Mouse (Mus musculus) kidney, embryonic 16.5 days (tissue): Measurements from ENCODE around the gene Pon1. TPM values are rescaled to one million over a fixed set of nuclear protein-coding genes. Genes with fewer than 3 reads are reported as not detected.

ENCODE experiments used
- ATAC-seq: fragments of 200-750 bp; cut with Nextera tagmentation; 2 replicates; pipeline ENCODE4 v1.8.0; 2017; ENCODE audit warnings: moderate TSS enrichment; ENCODE audit not compliant: low FRiP score, low TSS enrichment
- H3K27ac ChIP-seq: fragments of 300-500 bp; sonication (generic); 2 replicates; pipeline ENCODE4 v1.5.1; 2014; ENCODE audit warnings: low read length
- H3K27me3 ChIP-seq: fragments of 300-500 bp; sonication (generic); 2 replicates; pipeline ENCODE4 v1.6.1; 2014; ENCODE audit warnings: low read length, control low read depth, mixed read lengths; ENCODE audit not compliant: insufficient read depth
- H3K36me3 ChIP-seq: fragments of 300-500 bp; sonication (generic); 2 replicates; pipeline ENCODE4 v1.6.1; 2014; ENCODE audit warnings: low read length, control low read depth, mixed read lengths; ENCODE audit not compliant: insufficient read depth
- H3K4me1 ChIP-seq: fragments of 300-500 bp; sonication (generic); 2 replicates; pipeline ENCODE4 v1.6.1; 2014; ENCODE audit warnings: low read length, control low read depth, mixed read lengths; ENCODE audit not compliant: insufficient read depth
- H3K4me2 ChIP-seq: fragments of 300-500 bp; sonication (generic); replicated peaks from 2 replicates; pipeline ENCODE4 v1.6.1; 2014; ENCODE audit warnings: low read depth, low read length
- H3K4me3 ChIP-seq: fragments of 300-500 bp; sonication (generic); 2 replicates; pipeline ENCODE4 v1.5.1; 2014; ENCODE audit warnings: mild to moderate bottlenecking, low read length
- H3K9ac ChIP-seq: fragments of 300-500 bp; sonication (generic); replicated peaks from 2 replicates; pipeline ENCODE4 v1.6.1; 2014; ENCODE audit warnings: low read length
- H3K9me3 ChIP-seq: fragments of 300-500 bp; sonication (generic); 2 replicates; pipeline ENCODE4 v1.6.1; 2016; ENCODE audit warnings: low read length, control low read depth
- WGBS: fragments of 180-500 bp; shearing (Covaris S2); extraction: QIAGEN DNeasy Blood & Tissue Kit; methylation state at CpG from one replicate; pipeline ENCODE4 v1.1.7; 2014; 5-methylcytosine and 5-hydroxymethylcytosine counted together
- polyA plus RNA-seq: library from polyadenylated mRNA; unstranded; fragments of >200 nt; fragmentation: Nextera tagmentation; extraction: Ambion mirVana; gene quantifications from 2 replicates; pipeline ENCODE4 v1.2.1, GENCODE M21; 2015

The Pon1 gene
- polyA plus RNA-seq, 1 experiment from 2014 or later = 0.10 TPM

- H3K4me3 ChIP-seq = no peak overlapping the region
- ATAC-seq = no peak
- 79% methylated on average over 7 of the region's 7 CpGs for WGBS
Measured at GRCm38 (mm10) chr6:5186229-5186950, 7.4 kb downstream of the Pon1 start.

GRCm38 (mm10) chr6:5180645-5181044 is 13.1 kb downstream of the Pon1 start:
- ATAC-seq = no peak
- Histone ChIP-seq H3K4me3 (no peak overlapping the region), H3K27me3 (no peaks in the 10 kb centered on the region), H3K27ac (no peak overlapping the region), H3K9ac (no peak overlapping the region), H3K4me2 (no peak overlapping the region), H3K36me3 (no peaks in the 10 kb centered on the region), H3K4me1 (peaks cover 10% of the 10 kb centered on the region), H3K9me3 (no peaks in the 10 kb centered on the region)
- 59% methylated on average over 5 of the region's 5 CpGs for WGBS

More at GRCm38 (mm10) chr6:5186229-5186950, 7.4 kb downstream of the Pon1 start:
- Histone ChIP-seq H3K36me3 (no peaks in the 10 kb centered on the region), H3K9me3 (no peaks in the 10 kb centered on the region), H3K9ac (no peak overlapping the region), H3K4me2 (no peak overlapping the region), H3K27me3 (no peaks in the 10 kb centered on the region), H3K27ac (no peak overlapping the region), H3K4me1 (no peaks in the 10 kb centered on the region)

DNA sequence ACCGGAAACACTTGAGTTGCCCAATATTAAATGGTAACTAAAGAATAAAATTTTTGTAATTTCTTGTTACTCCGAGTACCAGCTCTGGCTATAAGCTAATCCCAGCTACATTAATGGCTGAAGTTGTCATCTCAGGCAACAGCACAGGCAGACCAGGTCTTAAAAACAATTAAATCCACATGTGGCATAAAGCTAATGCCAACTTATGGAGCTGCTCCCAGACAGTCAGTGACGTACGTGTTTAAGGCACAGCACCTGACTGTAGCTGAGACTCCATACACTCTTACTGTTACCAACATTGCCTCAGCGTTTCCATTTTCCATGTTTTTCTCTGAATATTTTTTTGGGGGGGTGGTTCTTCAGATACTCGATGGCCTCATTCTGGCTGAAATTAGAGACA is 14.6 kb downstream of the Pon1 start:
- H3K9ac ChIP-seq = no peak overlapping the region
- no peak for ATAC-seq
- no peaks in the 10 kb centered on the region for H3K36me3 ChIP-seq
- 90% methylated on average over 6 of the region's 6 CpGs for WGBS
- no peaks in the 10 kb centered on the region for H3K9me3 ChIP-seq
- no peak overlapping the region for H3K4me2 ChIP-seq
- H3K27me3 ChIP-seq = no peaks in the 10 kb centered on the region
- no peak overlapping the region for H3K4me3 ChIP-seq
- peaks cover 10% of the 10 kb centered on the region for H3K4me1 ChIP-seq
- no peak overlapping the region for H3K27ac ChIP-seq

- Histone ChIP-seq H3K9ac (peak overlapping the region; percentile 29; the same call in 1 of the 2 replicates), H3K4me3 (peak overlapping the region; percentile 27), H3K4me2 (peak overlapping the region; percentile 53), H3K27ac (no peak overlapping the region), H3K36me3 (no peaks in the 10 kb centered on the region), H3K4me1 (peaks cover 10% of the 10 kb centered on the region), H3K9me3 (no peaks in the 10 kb centered on the region), H3K27me3 (no peaks in the 10 kb centered on the region)
- WGBS = 40% methylated on average over 19 of the region's 19 CpGs
- peak; percentile 39; the same call in 1 of the 2 replicates for ATAC-seq
Measured at GRCm38 (mm10) chr6:5177967-5178891, 15.5 kb downstream of the Pon1 start.

- H3K36me3 ChIP-seq = no peaks in the 10 kb centered on the region
- H3K4me2 ChIP-seq = no peak overlapping the region
- no peak for ATAC-seq
- peaks cover 13% of the 10 kb centered on the region for H3K4me1 ChIP-seq
- H3K27me3 ChIP-seq = no peaks in the 10 kb centered on the region
- no peak overlapping the region for H3K4me3 ChIP-seq
- 86% methylated on average over 10 of the region's 10 CpGs for WGBS
- H3K27ac ChIP-seq = no peak overlapping the region
- no peaks in the 10 kb centered on the region for H3K9me3 ChIP-seq
- H3K9ac ChIP-seq = no peak overlapping the region
Measured at GRCm38 (mm10) chr6:5174179-5174812, 19.4 kb downstream of the Pon1 start.

GRCm38 (mm10) chr6:5172571-5172970 is 21.2 kb downstream of the Pon1 start:
- Histone ChIP-seq H3K9me3 (no peaks in the 10 kb centered on the region), H3K27me3 (no peaks in the 10 kb centered on the region), H3K27ac (no peak overlapping the region), H3K4me1 (peaks cover 4% of the 10 kb centered on the region; the same call in 1 of the 2 replicates), H3K36me3 (no peaks in the 10 kb centered on the region), H3K4me3 (no peak overlapping the region), H3K9ac (no peak overlapping the region), H3K4me2 (peak overlapping the region; percentile 10; the same call in 1 of the 2 replicates)
- 56% methylated on average over 9 of the region's 9 CpGs for WGBS
- ATAC-seq = peak; percentile 39; the same call in 1 of the 2 replicates

DNA sequence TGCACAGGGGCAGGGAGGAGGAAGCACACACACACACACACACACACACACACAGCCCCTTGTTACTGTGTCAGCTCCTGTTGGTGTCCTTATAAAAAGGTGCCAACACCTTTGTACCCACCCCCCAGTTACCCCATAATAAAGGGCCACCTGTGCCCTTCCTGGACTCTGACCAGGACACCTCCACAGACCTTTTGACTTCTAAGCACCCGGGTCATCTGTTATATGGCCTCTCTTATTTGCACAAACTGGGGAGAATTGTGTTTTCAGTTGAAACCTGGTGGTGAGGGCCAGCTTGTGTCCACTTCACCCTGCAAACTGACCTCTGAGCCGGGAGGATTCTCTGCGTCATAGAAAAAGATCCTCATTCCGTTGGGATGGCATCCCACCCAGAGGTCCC is 22.3 kb downstream of the Pon1 start:
- no peak overlapping the region for H3K27ac ChIP-seq
- no peak overlapping the region for H3K9ac ChIP-seq
- no peak overlapping the region for H3K4me2 ChIP-seq
- no peak for ATAC-seq
- H3K36me3 ChIP-seq = no peaks in the 10 kb centered on the region
- H3K9me3 ChIP-seq = no peaks in the 10 kb centered on the region
- no peak overlapping the region for H3K4me3 ChIP-seq
- no peaks in the 10 kb centered on the region for H3K27me3 ChIP-seq
- H3K4me1 ChIP-seq = peaks cover 4% of the 10 kb centered on the region; the same call in 1 of the 2 replicates
- 63% methylated on average over 4 of the region's 4 CpGs for WGBS

- H3K27ac ChIP-seq = no peak overlapping the region
Measured at GRCm38 (mm10) chr6:5168158-5168557, 25.6 kb downstream of the Pon1 start.

GRCm38 (mm10) chr6:5167051-5167677 is 26.6 kb downstream of the Pon1 start:
- no peak overlapping the region for H3K9ac ChIP-seq
- H3K27ac ChIP-seq = peak overlapping the region; percentile 61
- 67% methylated on average over 14 of the region's 14 CpGs for WGBS
- H3K4me2 ChIP-seq = no peak overlapping the region
- no peak overlapping the region for H3K4me3 ChIP-seq
- H3K9me3 ChIP-seq = no peaks in the 10 kb centered on the region
- no peaks in the 10 kb centered on the region; the same call in 1 of the 2 replicates for H3K4me1 ChIP-seq
- no peaks in the 10 kb centered on the region for H3K27me3 ChIP-seq
- ATAC-seq = no peak
- H3K36me3 ChIP-seq = no peaks in the 10 kb centered on the region

More at GRCm38 (mm10) chr6:5168158-5168557, 25.6 kb downstream of the Pon1 start:
- WGBS = 91% methylated on average over 9 of the region's 9 CpGs
- H3K4me2 ChIP-seq = no peak overlapping the region
- no peaks in the 10 kb centered on the region for H3K9me3 ChIP-seq
- no peak overlapping the region for H3K4me3 ChIP-seq
- ATAC-seq = no peak
- peaks cover 4% of the 10 kb centered on the region; the same call in 1 of the 2 replicates for H3K4me1 ChIP-seq
- no peak overlapping the region for H3K9ac ChIP-seq
- no peaks in the 10 kb centered on the region for H3K27me3 ChIP-seq
- no peaks in the 10 kb centered on the region for H3K36me3 ChIP-seq
